Comparison of ENCODE assay signal across 12 mouse cellular contexts in genomic region chr3:108410359-108410714, GRCm38 (mm10). TPM values are rescaled to one million over a fixed set of nuclear protein-coding genes. Genes with fewer than 3 reads are reported as not detected.
DNase-seq lines count a peak whose midpoint lies in the region; ATAC-seq and TF ChIP-seq lines count a peak whose summit lies in the region.
"Had no signal": no experiment of that assay in that cellular context is flagged by ENCODE, and none has a peak within 500 bp of the region (broad histone marks: within the 10 kb centered on the region; RNA-seq: fewer than 3 reads in every experiment).

No protein-coding gene starts in this region.

- no peak for DNase-seq in left cerebral cortex, adult 2 months (ENCODE audit: extremely low spot score in 1 of 2, low spot score in 2 of 2)
- DNase-seq in left cerebral cortex, adult 11 months (ENCODE audit: low spot score) = no peak
- peak; percentile 89 for DNase-seq in hindbrain, embryonic 10.5 days (ENCODE audit: low spot score)
- peak; percentile 96 for DNase-seq in midbrain, embryonic 11.5 days (ENCODE audit: low spot score, missing footprints)
- DNase-seq in stomach, postnatal 0 days (ENCODE audit: low spot score) = no peak
- no peak for DNase-seq in testis, postnatal 10 days (ENCODE audit: low spot score)
- DNase-seq in cerebellum, adult 8-10 months = no peak
- DNase-seq in adrenal gland, postnatal 4 days (ENCODE audit: low spot score in 2 of 2) = no peak
- DNase-seq: adrenal gland, postnatal 14 days; spleen, adult 18-20 months had no signal

- TF ChIP-seq EP300 in stomach, postnatal 0 days (optimal IDR thresholded peaks at IDR 0.05) = no peak

- no peaks in the 10 kb centered on the region for H3K27me3 ChIP-seq in hindbrain, embryonic 10.5 days (ENCODE audit: insufficient read depth, poor library complexity, severe bottlenecking)
- H3K27me3 ChIP-seq in midbrain, embryonic 11.5 days (ENCODE audit: control insufficient read depth, insufficient read depth, low read length) = no peaks in the 10 kb centered on the region
- no peaks in the 10 kb centered on the region for H3K27me3 ChIP-seq in stomach, postnatal 0 days (ENCODE audit: control insufficient read depth, insufficient read depth, low read length)

- H3K27ac ChIP-seq in left cerebral cortex, adult 2 months = peak overlapping the region; percentile 70
- peak overlapping the region; percentile 98 for H3K27ac ChIP-seq in hindbrain, embryonic 10.5 days
- H3K27ac ChIP-seq in midbrain, embryonic 11.5 days (ENCODE audit: low read depth, low read length) = peak overlapping the region; percentile 98
- 0 out of 2 replicates have a peak overlapping the region, but pooled peaks have one; percentile 13 for H3K27ac ChIP-seq in stomach, postnatal 0 days (replicated peaks)

- peaks cover 25% of the 10 kb centered on the region for H3K9me3 ChIP-seq in hindbrain, embryonic 10.5 days
- peaks cover 20% of the 10 kb centered on the region for H3K9me3 ChIP-seq in midbrain, embryonic 11.5 days (ENCODE audit: control insufficient read depth, low read length)
- no peaks in the 10 kb centered on the region for H3K9me3 ChIP-seq in stomach, postnatal 0 days (ENCODE audit: control insufficient read depth, low read length)

- H3K4me3 ChIP-seq in left cerebral cortex, adult 2 months = peak overlapping the region; percentile 44
- peak overlapping the region; percentile 96 for H3K4me3 ChIP-seq in hindbrain, embryonic 10.5 days
- peak overlapping the region; percentile 42 for H3K4me3 ChIP-seq in midbrain, embryonic 11.5 days (ENCODE audit: low read depth, low read length)
- H3K4me3 ChIP-seq in stomach, postnatal 0 days (ENCODE audit: low read depth, low read length) = no peak overlapping the region
- H3K4me3 ChIP-seq: megakaryocyte, embryonic 14.5 days had no signal

- 12% methylated on average over 5 of the region's 5 CpGs for WGBS in hindbrain, embryonic 10.5 days
- 2% methylated on average over 5 of the region's 5 CpGs for WGBS in midbrain, embryonic 11.5 days
- WGBS in stomach, postnatal 0 days = 23% methylated on average over 5 of the region's 5 CpGs

- H3K4me2 ChIP-seq in midbrain, embryonic 11.5 days = peak overlapping the region; percentile 88
- H3K4me2 ChIP-seq in stomach, postnatal 0 days (replicated peaks; ENCODE audit: low read depth) = peak overlapping the region; percentile 14; the same call in 1 of the 2 replicates

- TF ChIP-seq CTCF in left cerebral cortex, adult 2 months (IDR thresholded peaks at IDR 0.05) = no peak
- no peak for TF ChIP-seq CTCF in stomach, postnatal 0 days (IDR thresholded peaks at IDR 0.05; ENCODE audit: low read depth)

- peak; percentile 64 for ATAC-seq in midbrain, embryonic 11.5 days (ENCODE audit: low FRiP score)
- ATAC-seq in stomach, postnatal 0 days (ENCODE audit: low FRiP score, low TSS enrichment) = no peak

- peaks cover 96% of the 10 kb centered on the region for H3K36me3 ChIP-seq in hindbrain, embryonic 10.5 days
- H3K36me3 ChIP-seq in midbrain, embryonic 11.5 days (ENCODE audit: control insufficient read depth, insufficient read depth, low read length) = peaks cover 40% of the 10 kb centered on the region
- H3K36me3 ChIP-seq in stomach, postnatal 0 days (ENCODE audit: control insufficient read depth, insufficient read depth, low read length) = no peaks in the 10 kb centered on the region; the same call in 1 of the 2 replicates

- intact Hi-C loops in left cerebral cortex, adult 2 months (cut with DNase I) = no loop called here

- H3K4me1 ChIP-seq in hindbrain, embryonic 10.5 days (replicated peaks) = peaks cover 96% of the 10 kb centered on the region
- peaks cover 61% of the 10 kb centered on the region for H3K4me1 ChIP-seq in midbrain, embryonic 11.5 days (ENCODE audit: control insufficient read depth, insufficient read depth, low read length)
- H3K4me1 ChIP-seq in stomach, postnatal 0 days (replicated peaks; ENCODE audit: control insufficient read depth, insufficient read depth) = peaks cover 5% of the 10 kb centered on the region; the same call in 1 of the 2 replicates

- H3K9ac ChIP-seq in midbrain, embryonic 11.5 days (ENCODE audit: low read length) = peak overlapping the region; percentile 94
- peak overlapping the region; percentile 18; the same call in 1 of the 2 replicates for H3K9ac ChIP-seq in stomach, postnatal 0 days (ENCODE audit: low read length)

RNA-seq across cellular contexts. Expression of gene Celsr2, which starts 5.0 kb away (rescaled TPM):
- total RNA-seq in left cerebral cortex, adult 2 months (2021) = 100 to 1,000 TPM; 163 to 185 TPM
- polyA plus RNA-seq in hindbrain, embryonic 10.5 days (2016; fragmentation: Nextera tagmentation; extraction: Ambion mirVana) = 58.1 and 79.1 TPM in 2 replicates
- polyA plus RNA-seq in midbrain, embryonic 11.5 days (2014; fragmentation: Nextera tagmentation; extraction: Ambion mirVana) = 61.9 and 65.2 TPM in 2 replicates
- polyA plus RNA-seq in stomach, postnatal 0 days (2015; fragmentation: Nextera tagmentation; extraction: Ambion mirVana) = 7.5 and 9.7 TPM in 2 replicates
- total RNA-seq in adrenal gland, postnatal 4 days (2021) = 10 to 100 TPM; 15.3 to 25.8 TPM

RNA-seq across cellular contexts. Expression of gene Psrc1, which starts 26.7 kb away (rescaled TPM):
- total RNA-seq in left cerebral cortex, adult 2 months (2021) = 10 to 100 TPM; 18.9 to 21.2 TPM
- polyA plus RNA-seq in hindbrain, embryonic 10.5 days (2016; fragmentation: Nextera tagmentation; extraction: Ambion mirVana) = 75.8 and 89.8 TPM in 2 replicates
- polyA plus RNA-seq in midbrain, embryonic 11.5 days (2014; fragmentation: Nextera tagmentation; extraction: Ambion mirVana) = 59.3 and 68.1 TPM in 2 replicates
- polyA plus RNA-seq in stomach, postnatal 0 days (2015; fragmentation: Nextera tagmentation; extraction: Ambion mirVana) = 7.7 and 8.3 TPM in 2 replicates
- 10 to 100 TPM; 13.0 to 15.2 TPM for total RNA-seq in adrenal gland, postnatal 4 days (2021)

RNA-seq across cellular contexts. Expression of gene Sars, which starts 34.7 kb away (rescaled TPM):
- total RNA-seq in left cerebral cortex, adult 2 months (2021) = 100 to 1,000 TPM; 216 to 222 TPM
- 161 and 177 TPM in 2 replicates for polyA plus RNA-seq in hindbrain, embryonic 10.5 days (2016; fragmentation: Nextera tagmentation; extraction: Ambion mirVana)
- polyA plus RNA-seq in midbrain, embryonic 11.5 days (2014; fragmentation: Nextera tagmentation; extraction: Ambion mirVana) = 196 and 213 TPM in 2 replicates
- 99.5 and 102 TPM in 2 replicates for polyA plus RNA-seq in stomach, postnatal 0 days (2015; fragmentation: Nextera tagmentation; extraction: Ambion mirVana)
- total RNA-seq in adrenal gland, postnatal 4 days (2021) = 100 to 1,000 TPM; 163 to 171 TPM

RNA-seq across cellular contexts. Expression of gene Mybphl, which starts 45.6 kb away (rescaled TPM):
- total RNA-seq in left cerebral cortex, adult 2 months (2021) = 1 to 10 TPM in 1 of 2 experiments, not detected in 1; 1.0 TPM
- polyA plus RNA-seq in hindbrain, embryonic 10.5 days (2016; fragmentation: Nextera tagmentation; extraction: Ambion mirVana) = not detected in 2 replicates
- 0.12 TPM in 1 of 2 replicates, not detected in the other for polyA plus RNA-seq in midbrain, embryonic 11.5 days (2014; fragmentation: Nextera tagmentation; extraction: Ambion mirVana)
- not detected in 2 replicates for polyA plus RNA-seq in stomach, postnatal 0 days (2015; fragmentation: Nextera tagmentation; extraction: Ambion mirVana)
- total RNA-seq in adrenal gland, postnatal 4 days (2021) = not detected
- total RNA-seq: adrenal gland, postnatal 14 days had no signal
- polyA plus RNA-seq: limb, embryonic 11.5 days had no signal

Comparison
In these comparisons a context has a peak if more than half of its experiments do, and no peak if none do; other contexts are left out.
1. DNase-seq: peak in hindbrain, embryonic 10.5 days (single experiment) and midbrain, embryonic 11.5 days (single experiment); none in left cerebral cortex, adult 2 months (0 of 2), left cerebral cortex, adult 11 months (single experiment), stomach, postnatal 0 days (single experiment), testis, postnatal 10 days (single experiment), cerebellum, adult 8-10 months (single experiment) and adrenal gland, postnatal 4 days (0 of 2).
2. H3K27ac ChIP-seq: peak in every context shown above with its lines; median percentile 98 in hindbrain, embryonic 10.5 days; 98 in midbrain, embryonic 11.5 days; 70 in left cerebral cortex, adult 2 months; 13 in stomach, postnatal 0 days.